Mouse (Mus musculus): ENCODE measurements around the gene Metrnl. TPM values are rescaled to one million over a fixed set of nuclear protein-coding genes. Genes with fewer than 3 reads are reported as not detected.
A peak's percentile ranks its signal among the peaks of the same experiment; 100 is the strongest.
"Not testable (repeated sequence)": the region's sequence is repeated elsewhere in the genome, so short reads cannot be mapped to it uniquely, and the experiment has no call there.

Metrnl gene
- total RNA-seq (2015), result 1.3 and 1.7 TPM in 2 replicates
- total RNA-seq (2017), result 0.87 and 0.91 TPM in 2 replicates

- ATAC-seq (replicated peaks; ENCODE audit: poor library complexity), result no peak
These were observed at the start of gene Metrnl for GRCm38 (mm10) chr11:121701244-121701643. TSS of gene Metrnl (plus strand) at chr11:121701544.

GRCm38 (mm10) chr11:121651556-121651955 lies 49.8 kb upstream of the Metrnl start:
- no peak for ATAC-seq (replicated peaks; ENCODE audit: poor library complexity)

- ATAC-seq (replicated peaks; ENCODE audit: poor library complexity), result no peak
These were observed 49.4 kb upstream of the Metrnl start for GRCm38 (mm10) chr11:121651983-121652382.

- peak; percentile 53 for ATAC-seq (replicated peaks; ENCODE audit: poor library complexity)
These were observed 48.6 kb upstream of the Metrnl start for GRCm38 (mm10) chr11:121652547-121653305.

GRCm38 (mm10) chr11:121653631-121654030 lies 47.7 kb upstream of the Metrnl start:
- ATAC-seq (replicated peaks; ENCODE audit: poor library complexity), result no peak

- ATAC-seq (replicated peaks; ENCODE audit: poor library complexity), result no peak
These were observed 46.9 kb upstream of the Metrnl start for GRCm38 (mm10) chr11:121654406-121654945.

GRCm38 (mm10) chr11:121655166-121655806 lies 46.1 kb upstream of the Metrnl start:
- ATAC-seq (replicated peaks; ENCODE audit: poor library complexity), result peak; percentile 45

GRCm38 (mm10) chr11:121655807-121656511 lies 45.4 kb upstream of the Metrnl start:
- peak; percentile 86 for ATAC-seq (replicated peaks; ENCODE audit: poor library complexity)

- no peak for ATAC-seq (replicated peaks; ENCODE audit: poor library complexity)
These were observed 43.2 kb upstream of the Metrnl start for GRCm38 (mm10) chr11:121658151-121658550.

GRCm38 (mm10) chr11:121660604-121661003 lies 40.7 kb upstream of the Metrnl start:
- not testable (repeated sequence) for ATAC-seq (replicated peaks; ENCODE audit: poor library complexity)

- no peak for ATAC-seq (replicated peaks; ENCODE audit: poor library complexity)
These were observed 40.2 kb upstream of the Metrnl start for GRCm38 (mm10) chr11:121661116-121661515.

GRCm38 (mm10) chr11:121667541-121667940 lies 33.8 kb upstream of the Metrnl start:
- no peak for ATAC-seq (replicated peaks; ENCODE audit: poor library complexity)

- no peak for ATAC-seq (replicated peaks; ENCODE audit: poor library complexity)
These were observed 32.6 kb upstream of the Metrnl start for GRCm38 (mm10) chr11:121668776-121669175.

GRCm38 (mm10) chr11:121670926-121671325 lies 30.4 kb upstream of the Metrnl start:
- ATAC-seq (replicated peaks; ENCODE audit: poor library complexity), result no peak

- no peak for ATAC-seq (replicated peaks; ENCODE audit: poor library complexity)
These were observed 28.9 kb upstream of the Metrnl start for GRCm38 (mm10) chr11:121672312-121672989.

- ATAC-seq (replicated peaks; ENCODE audit: poor library complexity), result peak; percentile 96
These were observed 28.3 kb upstream of the Metrnl start, which contains the start of gene B3gntl1 for GRCm38 (mm10) chr11:121672990-121673572. TSS of gene B3gntl1 (minus strand) at chr11:121673153.

- no peak for ATAC-seq (replicated peaks; ENCODE audit: poor library complexity)
These were observed 27.7 kb upstream of the Metrnl start for GRCm38 (mm10) chr11:121673629-121674028.

GRCm38 (mm10) chr11:121676836-121677235 lies 24.5 kb upstream of the Metrnl start:
- no peak for ATAC-seq (replicated peaks; ENCODE audit: poor library complexity)

- no peak for ATAC-seq (replicated peaks; ENCODE audit: poor library complexity)
These were observed 21.8 kb upstream of the Metrnl start for GRCm38 (mm10) chr11:121679581-121679980.

GRCm38 (mm10) chr11:121680750-121681149 lies 20.6 kb upstream of the Metrnl start:
- ATAC-seq (replicated peaks; ENCODE audit: poor library complexity), result peak; percentile 95

Measured in megakaryocyte progenitor cell, adult 5-6 weeks (primary cell).